Mouse (Mus musculus) heart, postnatal 14 days (tissue): Measurements from ENCODE around the gene Top3a. TPM values are rescaled to one million over a fixed set of nuclear protein-coding genes. Genes with fewer than 3 reads are reported as not detected.

Experiments
- DNase-seq, 2 experiments: peaks; one replicate each; pipeline ENCODE4 v3.0.0; 2021 to 2022
- intact Hi-C: fragments of 180-260 bp; cut with DNase I; formaldehyde crosslinking; loops from one replicate; pipeline ENCODE4 v1.15.1; 2025
- total RNA-seq, 2 experiments: library from RNA; stranded (reverse); gene quantifications; 2 replicates each; pipeline ENCODE4 v1.2.3; 2021

Top3a gene
- total RNA-seq, 2 experiments from 2014 or later: 4.5 to 4.8 TPM

- no peak for DNase-seq
- intact Hi-C loops: loop anchor here (5.0 kb wide), 1 partner anchor 79 kb away; the partner anchor contains the start of gene Llgl1
These were observed 897 bp downstream of the Top3a start for GRCm38 (mm10) chr11:60776107-60776828.

GRCm38 (mm10) chr11:60775578-60775977, 1.6 kb downstream of the Top3a start:
- intact Hi-C loops: loop anchor here (5.0 kb wide), 1 partner anchor 78 kb away; the partner anchor contains the start of gene Llgl1
- DNase-seq: no peak

GRCm38 (mm10) chr11:60774841-60775240, 2.3 kb downstream of the Top3a start:
- intact Hi-C loops: loop anchor here (5.0 kb wide), 1 partner anchor 78 kb away; the partner anchor contains the start of gene Llgl1
- DNase-seq: no peak

- DNase-seq: no peak
- intact Hi-C loops: no loop called here
These were observed 2.9 kb downstream of the Top3a start for GRCm38 (mm10) chr11:60774158-60774689.

GRCm38 (mm10) chr11:60772161-60772560, 5.0 kb downstream of the Top3a start:
- DNase-seq: no peak
- intact Hi-C loops: no loop called here

GRCm38 (mm10) chr11:60770776-60771175, 6.4 kb downstream of the Top3a start:
- no peak for DNase-seq
- intact Hi-C loops: no loop called here

GRCm38 (mm10) chr11:60769322-60769721, 7.8 kb downstream of the Top3a start:
- intact Hi-C loops: no loop called here

GRCm38 (mm10) chr11:60766969-60767368, 10.2 kb downstream of the Top3a start:
- no peak for DNase-seq
- intact Hi-C loops: no loop called here

More at GRCm38 (mm10) chr11:60769322-60769721, 7.8 kb downstream of the Top3a start:
- no peak for DNase-seq

GRCm38 (mm10) chr11:60761681-60762080, 15.5 kb downstream of the Top3a start:
- intact Hi-C loops: no loop called here
- no peak for DNase-seq

GRCm38 (mm10) chr11:60755570-60755969, 21.6 kb downstream of the Top3a start:
- DNase-seq: no peak
- intact Hi-C loops: no loop called here

GRCm38 (mm10) chr11:60740321-60740720, 36.8 kb downstream of the Top3a start:
- no peak for DNase-seq
- intact Hi-C loops: no loop called here

GRCm38 (mm10) chr11:60737450-60737849, 39.7 kb downstream of the Top3a start:
- no peak for DNase-seq
- intact Hi-C loops: no loop called here

GRCm38 (mm10) chr11:60736491-60736890, 40.7 kb downstream of the Top3a start:
- intact Hi-C loops: no loop called here
- DNase-seq: no peak

- DNase-seq: no peak
- intact Hi-C loops: no loop called here
These were observed 42.0 kb downstream of the Top3a start for GRCm38 (mm10) chr11:60735191-60735590.

- intact Hi-C loops: no loop called here
- peak in 1 of 2 experiments; percentile 25 for DNase-seq
These were observed 43.0 kb downstream of the Top3a start for GRCm38 (mm10) chr11:60734206-60734605.

GRCm38 (mm10) chr11:60731251-60731650, 45.9 kb downstream of the Top3a start:
- intact Hi-C loops: no loop called here
- DNase-seq: no peak

- intact Hi-C loops: no loop called here
- DNase-seq: no peak
These were observed 47.0 kb downstream of the Top3a start for GRCm38 (mm10) chr11:60730169-60730568.

GRCm38 (mm10) chr11:60729217-60729641, 47.9 kb downstream of the Top3a start:
- intact Hi-C loops: loop anchor here (2.0 kb wide), 2 partner anchors 30 to 50 kb away; partner anchors contain the start of gene Llgl1
- DNase-seq: peak in 1 of 2 experiments; percentile 25

- intact Hi-C loops: loop anchor here (2.0 kb wide), 2 partner anchors 30 to 50 kb away; partner anchors contain the start of gene Llgl1
- peak; percentile 92 to 93 for DNase-seq
These were observed 48.9 kb downstream of the Top3a start, which contains the start of gene Mief2 for GRCm38 (mm10) chr11:60728260-60728761. TSS of gene Mief2 (plus strand) at chr11:60728398.

- DNase-seq: no peak
- intact Hi-C loops: loop anchor here (2.0 kb wide), 2 partner anchors 29 to 51 kb away; partner anchors contain the start of gene Llgl1
These were observed 49.6 kb downstream of the Top3a start for GRCm38 (mm10) chr11:60727392-60728140.
